Mouse (Mus musculus): ENCODE data around the gene Wfdc21. TPM values are rescaled to one million over a fixed set of nuclear protein-coding genes. Genes with fewer than 3 reads are reported as not detected.
A peak's percentile ranks its signal among the peaks of the same experiment; 100 is the strongest.

Gene Wfdc21
- total and polyA plus RNA-seq, 2 experiments from 2014 or later = not detected

- no peak overlapping the region for H3K4me2 ChIP-seq (ENCODE audit: low read depth, low read length, poor library complexity, severe bottlenecking)
- H3K36me3 ChIP-seq (ENCODE audit: insufficient read depth, low read length) = no peaks in the 10 kb centered on the region
- DNase-seq (ENCODE audit: low spot score) = no peak
- no peaks in the 10 kb centered on the region for H3K9me3 ChIP-seq (ENCODE audit: low read length)
- no peak overlapping the region for H3K27ac ChIP-seq (ENCODE audit: low read depth, low read length)
- H3K4me3 ChIP-seq (ENCODE audit: low read depth, low read length) = no peak overlapping the region
- H3K27me3 ChIP-seq (ENCODE audit: insufficient read depth, low read length) = no peaks in the 10 kb centered on the region; the same call in 1 of the 2 replicates
- H3K9ac ChIP-seq (replicated peaks; ENCODE audit: low read length, poor library complexity, severe bottlenecking) = no peak overlapping the region
- no peak for ATAC-seq (ENCODE audit: low FRiP score)
- no peaks in the 10 kb centered on the region for H3K4me1 ChIP-seq (ENCODE audit: insufficient read depth, low read length)
- WGBS = 69% methylated on average over 12 of the region's 12 CpGs
- no peak for TF ChIP-seq CTCF (IDR thresholded peaks at IDR 0.05)
These were observed 53.2 kb downstream of the Wfdc21 start for GRCm38 (mm10) chr11:83799871-83800430.

- H3K4me1 ChIP-seq (ENCODE audit: insufficient read depth, low read length) = no peaks in the 10 kb centered on the region
- H3K27me3 ChIP-seq (ENCODE audit: insufficient read depth, low read length) = no peaks in the 10 kb centered on the region; the same call in 1 of the 2 replicates
- TF ChIP-seq CTCF (IDR thresholded peaks at IDR 0.05) = peak; percentile 68
- DNase-seq (ENCODE audit: low spot score) (peak; percentile 68), ATAC-seq (ENCODE audit: low FRiP score) (no peak)
- H3K9me3 ChIP-seq (ENCODE audit: low read length) = no peaks in the 10 kb centered on the region
- H3K4me2 ChIP-seq (ENCODE audit: low read depth, low read length, poor library complexity, severe bottlenecking) = no peak overlapping the region
- no peak overlapping the region for H3K4me3 ChIP-seq (ENCODE audit: low read depth, low read length)
- H3K36me3 ChIP-seq (ENCODE audit: insufficient read depth, low read length) = no peaks in the 10 kb centered on the region
- H3K27ac ChIP-seq (ENCODE audit: low read depth, low read length) = no peak overlapping the region
- no peak overlapping the region for H3K9ac ChIP-seq (replicated peaks; ENCODE audit: low read length, poor library complexity, severe bottlenecking)
- 69% methylated on average over 8 of the region's 8 CpGs for WGBS
These were observed 55.4 kb downstream of the Wfdc21 start for GRCm38 (mm10) chr11:83802166-83802565.

Other genes with a start within 250 kb of the Wfdc21 start
- gene Heatr9, start 224.8 kb upstream of the Wfdc21 start, total RNA-seq (2014; rRNA removed) = not detected in 2 replicates
- not detected in 2 replicates for gene Heatr9, start 224.8 kb upstream of the Wfdc21 start, polyA plus RNA-seq (2015; fragmentation: Nextera tagmentation; extraction: Ambion mirVana)
- gene Ccl5, start 216.4 kb upstream of the Wfdc21 start, total RNA-seq (2014; rRNA removed) = not detected in 2 replicates
- gene Ccl5, start 216.4 kb upstream of the Wfdc21 start, polyA plus RNA-seq (2015; fragmentation: Nextera tagmentation; extraction: Ambion mirVana) = not detected in 2 replicates
- 1.3 and 2.9 TPM in 2 replicates for gene Ccl9, start 168.3 kb upstream of the Wfdc21 start, total RNA-seq (2014; rRNA removed)
- gene Ccl9, start 168.3 kb upstream of the Wfdc21 start, polyA plus RNA-seq (2015; fragmentation: Nextera tagmentation; extraction: Ambion mirVana) = 1.9 and 2.8 TPM in 2 replicates
- 1.8 and 2.4 TPM in 2 replicates for gene Ccl6, start 153.9 kb upstream of the Wfdc21 start, total RNA-seq (2014; rRNA removed)
- 3.6 and 4.4 TPM in 2 replicates for gene Ccl6, start 153.9 kb upstream of the Wfdc21 start, polyA plus RNA-seq (2015; fragmentation: Nextera tagmentation; extraction: Ambion mirVana)
- not detected in 2 replicates for gene Rpl9-ps1, start 101.3 kb upstream of the Wfdc21 start, total RNA-seq (2014; rRNA removed)
- not detected in 2 replicates for gene Rpl9-ps1, start 101.3 kb upstream of the Wfdc21 start, polyA plus RNA-seq (2015; fragmentation: Nextera tagmentation; extraction: Ambion mirVana)
- gene Ccl3, start 97.6 kb upstream of the Wfdc21 start, total RNA-seq (2014; rRNA removed) = 0.76 and 5.3 TPM in 2 replicates
- 0.91 and 1.2 TPM in 2 replicates for gene Ccl3, start 97.6 kb upstream of the Wfdc21 start, polyA plus RNA-seq (2015; fragmentation: Nextera tagmentation; extraction: Ambion mirVana)
- gene Ccl4, start 84.4 kb upstream of the Wfdc21 start, total RNA-seq (2014; rRNA removed) = not detected in 2 replicates
- gene Ccl4, start 84.4 kb upstream of the Wfdc21 start, polyA plus RNA-seq (2015; fragmentation: Nextera tagmentation; extraction: Ambion mirVana) = not detected in 2 replicates
- gene Wfdc17, start 42.9 kb upstream of the Wfdc21 start, total RNA-seq (2014; rRNA removed) = not detected in 2 replicates
- 0.70 and 0.75 TPM in 2 replicates for gene Wfdc17, start 42.9 kb upstream of the Wfdc21 start, polyA plus RNA-seq (2015; fragmentation: Nextera tagmentation; extraction: Ambion mirVana)
- not detected in 2 replicates for gene Wfdc18, start 37.9 kb upstream of the Wfdc21 start, total RNA-seq (2014; rRNA removed)
- 1.3 TPM in 1 of 2 replicates, not detected in the other for gene Wfdc18, start 37.9 kb upstream of the Wfdc21 start, polyA plus RNA-seq (2015; fragmentation: Nextera tagmentation; extraction: Ambion mirVana)
- gene Heatr6, start 6.8 kb downstream of the Wfdc21 start, total RNA-seq (2014; rRNA removed) = 24.8 and 31.9 TPM in 2 replicates
- gene Heatr6, start 6.8 kb downstream of the Wfdc21 start, polyA plus RNA-seq (2015; fragmentation: Nextera tagmentation; extraction: Ambion mirVana) = 22.0 and 25.9 TPM in 2 replicates
- not detected in 2 replicates for gene Hnf1b, start 103.1 kb downstream of the Wfdc21 start, total RNA-seq (2014; rRNA removed)
- 0.22 and 0.31 TPM in 2 replicates for gene Hnf1b, start 103.1 kb downstream of the Wfdc21 start, polyA plus RNA-seq (2015; fragmentation: Nextera tagmentation; extraction: Ambion mirVana)
- 14.6 and 16.4 TPM in 2 replicates for gene Ddx52, start 195.1 kb downstream of the Wfdc21 start, total RNA-seq (2014; rRNA removed)
- 16.1 and 16.3 TPM in 2 replicates for gene Ddx52, start 195.1 kb downstream of the Wfdc21 start, polyA plus RNA-seq (2015; fragmentation: Nextera tagmentation; extraction: Ambion mirVana)
- 43.1 and 44.5 TPM in 2 replicates for gene Synrg, start 217.5 kb downstream of the Wfdc21 start, total RNA-seq (2014; rRNA removed)
- 15.3 and 17.1 TPM in 2 replicates for gene Synrg, start 217.5 kb downstream of the Wfdc21 start, polyA plus RNA-seq (2015; fragmentation: Nextera tagmentation; extraction: Ambion mirVana)

Data from midbrain, postnatal 0 days (tissue).